Mouse (Mus musculus) testis, adult 2 months (tissue): ENCODE measurements around the gene Tanc1. TPM values are rescaled to one million over a fixed set of nuclear protein-coding genes. Genes with fewer than 3 reads are reported as not detected.

Experiments used
- H3K27ac ChIP-seq: fragments of 200-500 bp; 2 replicates; pipeline ENCODE4 v1.5.1; 2012; ENCODE audit warnings: low read depth, low read length; ENCODE audit not compliant: control insufficient read depth, insufficient read depth
- H3K27me3 ChIP-seq: fragments of 200-500 bp; 2 replicates; pipeline ENCODE4 v1.6.1; 2012; ENCODE audit warnings: mild to moderate bottlenecking, low read length, moderate library complexity; ENCODE audit not compliant: control insufficient read depth, insufficient read depth
- H3K36me3 ChIP-seq: fragments of 200-500 bp; 2 replicates; pipeline ENCODE4 v1.6.1; 2012; ENCODE audit warnings: mild to moderate bottlenecking, low read length; ENCODE audit not compliant: control insufficient read depth, insufficient read depth
- H3K4me1 ChIP-seq: fragments of 200-500 bp; 2 replicates; pipeline ENCODE4 v1.6.1; 2012; ENCODE audit warnings: low read length; ENCODE audit not compliant: control insufficient read depth, insufficient read depth
- H3K4me3 ChIP-seq: fragments of 200-500 bp; 2 replicates; pipeline ENCODE4 v1.5.1; 2012; ENCODE audit warnings: low read depth, mild to moderate bottlenecking, low read length, moderate library complexity, mixed read lengths; ENCODE audit not compliant: control insufficient read depth
- CTCF ChIP-seq: fragments of 200-500 bp; IDR thresholded peaks from 2 replicates; pipeline ENCODE4 v1.5.1; 2012; ENCODE audit warnings: low read depth, mild to moderate bottlenecking, inconsistent platforms, low read length, moderate library complexity; ENCODE audit not compliant: control insufficient read depth, insufficient read depth, insufficient replicate concordance
- POLR2A ChIP-seq: fragments of 200-500 bp; IDR thresholded peaks from 2 replicates; pipeline ENCODE4 v1.6.1; 2012; ENCODE audit warnings: low read depth, mild to moderate bottlenecking, inconsistent platforms, low read length, moderate library complexity; ENCODE audit not compliant: control insufficient read depth
- polyA plus RNA-seq: library from polyadenylated mRNA; depleted of rRNA; stranded (reverse); fragments of >200 nt; gene quantifications from 2 replicates; pipeline ENCODE4 v1.2.3, GENCODE M21; 2012

The Tanc1 gene
- polyA plus RNA-seq, 1 experiment = 7.0 TPM

GRCm38 (mm10) chr2:59771708-59772107 is 159.9 kb downstream of the Tanc1 start:
- TF ChIP-seq POLR2A = no peak
- Histone ChIP-seq H3K27ac (no peak overlapping the region), H3K4me3 (no peak overlapping the region), H3K36me3 (no peaks in the 10 kb centered on the region), H3K4me1 (no peaks in the 10 kb centered on the region), H3K27me3 (no peaks in the 10 kb centered on the region)

- no peak for TF ChIP-seq POLR2A
- no peak for TF ChIP-seq CTCF
- H3K27me3 ChIP-seq = no peaks in the 10 kb centered on the region
- no peak overlapping the region for H3K4me3 ChIP-seq
- H3K27ac ChIP-seq = no peak overlapping the region
- H3K4me1 ChIP-seq = no peaks in the 10 kb centered on the region
- no peaks in the 10 kb centered on the region for H3K36me3 ChIP-seq
Observed at GRCm38 (mm10) chr2:59772261-59772683, 160.4 kb downstream of the Tanc1 start.

GRCm38 (mm10) chr2:59774374-59774773 is 162.5 kb downstream of the Tanc1 start:
- no peaks in the 10 kb centered on the region for H3K36me3 ChIP-seq
- H3K27ac ChIP-seq = no peak overlapping the region
- H3K4me1 ChIP-seq = no peaks in the 10 kb centered on the region
- TF ChIP-seq POLR2A (no peak), CTCF (no peak)
- H3K27me3 ChIP-seq = no peaks in the 10 kb centered on the region
- no peak overlapping the region for H3K4me3 ChIP-seq

GRCm38 (mm10) chr2:59775148-59775547 is 163.3 kb downstream of the Tanc1 start:
- Histone ChIP-seq H3K27me3 (no peaks in the 10 kb centered on the region), H3K4me1 (no peaks in the 10 kb centered on the region), H3K4me3 (no peak overlapping the region), H3K27ac (no peak overlapping the region), H3K36me3 (no peaks in the 10 kb centered on the region)
- TF ChIP-seq POLR2A = no peak
- no peak for TF ChIP-seq CTCF

- no peaks in the 10 kb centered on the region for H3K27me3 ChIP-seq
- no peaks in the 10 kb centered on the region for H3K4me1 ChIP-seq
- TF ChIP-seq CTCF (no peak), POLR2A (no peak)
- no peaks in the 10 kb centered on the region for H3K36me3 ChIP-seq
- H3K27ac ChIP-seq = no peak overlapping the region
- H3K4me3 ChIP-seq = no peak overlapping the region
Observed at GRCm38 (mm10) chr2:59775820-59776219, 164.0 kb downstream of the Tanc1 start.

GRCm38 (mm10) chr2:59779355-59779754 is 167.5 kb downstream of the Tanc1 start:
- no peaks in the 10 kb centered on the region for H3K4me1 ChIP-seq
- TF ChIP-seq POLR2A (no peak), CTCF (no peak)
- H3K27ac ChIP-seq = no peak overlapping the region
- no peaks in the 10 kb centered on the region for H3K27me3 ChIP-seq
- H3K36me3 ChIP-seq = no peaks in the 10 kb centered on the region
- H3K4me3 ChIP-seq = no peak overlapping the region

- Histone ChIP-seq H3K27ac (no peak overlapping the region), H3K4me3 (no peak overlapping the region), H3K36me3 (no peaks in the 10 kb centered on the region), H3K27me3 (no peaks in the 10 kb centered on the region), H3K4me1 (no peaks in the 10 kb centered on the region)
- TF ChIP-seq POLR2A (no peak), CTCF (no peak)
Observed at GRCm38 (mm10) chr2:59780240-59780639, 168.4 kb downstream of the Tanc1 start.

- Histone ChIP-seq H3K36me3 (no peaks in the 10 kb centered on the region), H3K4me1 (no peaks in the 10 kb centered on the region), H3K27me3 (no peaks in the 10 kb centered on the region), H3K4me3 (no peak overlapping the region), H3K27ac (no peak overlapping the region)
- TF ChIP-seq CTCF (no peak), POLR2A (no peak)
Observed at GRCm38 (mm10) chr2:59783055-59783831, 171.4 kb downstream of the Tanc1 start.
